Mouse (Mus musculus): ENCODE measurements around the gene Ankmy1. TPM values are rescaled to one million over a fixed set of nuclear protein-coding genes. Genes with fewer than 3 reads are reported as not detected.

The Ankmy1 gene
- total and polyA plus RNA-seq, 3 experiments: 0.07 to 0.13 TPM; not detected in 1

- no peak overlapping the region for H3K9ac ChIP-seq (ENCODE audit: insufficient read depth, low read depth)
- peaks cover 88% of the 10 kb centered on the region for H3K27me3 ChIP-seq (replicated peaks)
- dilution Hi-C loops (cut with MboI; ENCODE audit: extremely low pct_ligation_motif_present, extremely low pct_unique_long_range_greater_than_20kb, low sequenced_read_pairs) (no loop called here), in situ Hi-C loops (cut with MboI; ENCODE audit: low pct_ligation_motif_present, low pct_unique_long_range_greater_than_20kb, low sequenced_read_pairs) (loop anchor here (5.0 kb wide), 1 partner anchor 56 kb away; no protein-coding TSS in a partner anchor)
- H3K9me3 ChIP-seq (replicated peaks; ENCODE audit: low read length): no peaks in the 10 kb centered on the region
- TF ChIP-seq CTCF (conservative IDR thresholded peaks at IDR 0.05 in 1 of 2, IDR thresholded peaks at IDR 0.05 in 1 of 2; ENCODE audit: low read depth in 2 of 2, low read length in 2 of 2) (0 out of 4 replicates have a peak, but pooled peaks of 1 of the 2 experiments have one; percentile 9), IRF4 (IDR thresholded peaks at IDR 0.05; ENCODE audit: low read depth, low read length) (no peak)
- no peaks in the 10 kb centered on the region for H3K79me2 ChIP-seq (replicated peaks; ENCODE audit: control insufficient read depth, extremely low read depth, insufficient read depth, poor library complexity, severe bottlenecking)
- H3K27ac ChIP-seq (ENCODE audit: insufficient read depth, low read depth): no peak overlapping the region
- H3K36me3 ChIP-seq (replicated peaks in 1 of 2; ENCODE audit: control insufficient read depth in 1 of 2, insufficient read depth in 1 of 2, low read length in 1 of 2): no peaks in the 10 kb centered on the region
- H3K4me2 ChIP-seq (ENCODE audit: insufficient read depth, low read depth, poor library complexity, severe bottlenecking): no peak overlapping the region
- DNase-seq (ENCODE audit: extremely low read depth): no peak
- no peaks in the 10 kb centered on the region for H3K4me1 ChIP-seq (ENCODE audit: control insufficient read depth in 1 of 2, insufficient read depth in 2 of 2)
- no peak overlapping the region for H3K4me3 ChIP-seq (replicated peaks in 1 of 3; ENCODE audit: low read depth in 2 of 3, low read length in 2 of 3, poor library complexity in 1 of 3)
Measured at GRCm38 (mm10) chr1:92841427-92841826, 61.3 kb downstream of the Ankmy1 start.

DNA sequence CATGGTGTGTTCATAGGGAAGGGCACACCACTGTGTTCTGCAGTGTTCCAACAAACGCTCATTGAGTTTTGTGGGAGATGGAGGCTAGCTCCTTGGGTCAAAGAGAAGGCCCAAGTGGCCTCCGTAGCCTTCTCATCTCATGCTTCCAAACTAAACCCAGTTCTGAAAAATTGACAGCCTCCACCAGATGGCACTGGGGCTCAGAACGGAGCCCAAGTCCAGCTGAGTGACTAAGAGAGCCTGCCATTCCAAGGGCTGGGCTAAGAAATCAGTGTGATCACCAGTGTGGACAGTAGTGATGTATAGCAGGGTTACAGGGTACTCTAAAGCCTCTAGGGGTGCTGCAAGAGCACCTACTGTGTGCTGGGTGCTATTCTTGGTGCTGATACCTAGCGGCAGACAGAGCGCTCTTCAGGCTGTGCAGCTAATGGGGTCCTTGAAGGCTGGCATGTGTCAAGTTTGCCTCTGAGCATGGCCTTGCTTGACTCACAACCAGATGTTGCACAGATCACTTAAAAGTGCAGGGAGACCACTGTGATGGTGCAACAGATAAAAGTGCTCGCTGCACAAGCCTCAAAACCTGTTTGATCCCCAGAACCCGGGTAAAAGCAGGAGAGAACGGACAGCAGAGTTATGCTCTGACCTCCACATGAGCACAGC lies 62.3 kb downstream of the Ankmy1 start:
- Histone ChIP-seq H3K27me3 (replicated peaks) (peaks cover 91% of the 10 kb centered on the region), H3K27ac (ENCODE audit: insufficient read depth, low read depth) (no peak overlapping the region), H3K79me2 (replicated peaks; ENCODE audit: control insufficient read depth, extremely low read depth, insufficient read depth, poor library complexity, severe bottlenecking) (no peaks in the 10 kb centered on the region), H3K4me1 (ENCODE audit: control insufficient read depth in 1 of 2, insufficient read depth in 2 of 2) (no peaks in the 10 kb centered on the region), H3K9ac (ENCODE audit: insufficient read depth, low read depth) (no peak overlapping the region), H3K4me2 (ENCODE audit: insufficient read depth, low read depth, poor library complexity, severe bottlenecking) (no peak overlapping the region), H3K36me3 (replicated peaks in 1 of 2; ENCODE audit: control insufficient read depth in 1 of 2, insufficient read depth in 1 of 2, low read length in 1 of 2) (no peaks in the 10 kb centered on the region), H3K4me3 (replicated peaks in 1 of 3; ENCODE audit: low read depth in 2 of 3, low read length in 2 of 3, poor library complexity in 1 of 3) (no peak overlapping the region), H3K9me3 (replicated peaks; ENCODE audit: low read length) (no peaks in the 10 kb centered on the region)
- no peak for TF ChIP-seq MAZ (IDR thresholded peaks at IDR 0.05; ENCODE audit: low read depth, low read length)
- peak; percentile 28 for TF ChIP-seq RAD21 (IDR thresholded peaks at IDR 0.05; ENCODE audit: low read depth, low read length)
- no peak for TF ChIP-seq RCOR1 (conservative IDR thresholded peaks at IDR 0.05; ENCODE audit: low read depth, low read length)
- TF ChIP-seq MYC (IDR thresholded peaks at IDR 0.05; ENCODE audit: low read depth, low read length): no peak
- TF ChIP-seq EP300 (IDR thresholded peaks at IDR 0.05; ENCODE audit: low read length): no peak
- no peak for TF ChIP-seq USF2 (conservative IDR thresholded peaks at IDR 0.05; ENCODE audit: low read depth, low read length)
- no peak for TF ChIP-seq KAT2A (IDR thresholded peaks at IDR 0.05; ENCODE audit: insufficient replicate concordance, low read length)
- peak in 1 of 2 experiments; percentile 54; a peak in 2 of 4 replicates for TF ChIP-seq CTCF (conservative IDR thresholded peaks at IDR 0.05 in 1 of 2, IDR thresholded peaks at IDR 0.05 in 1 of 2; ENCODE audit: low read depth in 2 of 2, low read length in 2 of 2)
- peak; percentile 42 for TF ChIP-seq SMC3 (IDR thresholded peaks at IDR 0.05; ENCODE audit: low read depth, low read length)
- TF ChIP-seq JUND (conservative IDR thresholded peaks at IDR 0.05; ENCODE audit: low read depth, low read length): no peak
- dilution Hi-C loops (cut with MboI; ENCODE audit: extremely low pct_ligation_motif_present, extremely low pct_unique_long_range_greater_than_20kb, low sequenced_read_pairs): no loop called here
- in situ Hi-C loops (cut with MboI; ENCODE audit: low pct_ligation_motif_present, low pct_unique_long_range_greater_than_20kb, low sequenced_read_pairs): loop anchor here (5.0 kb wide), 1 partner anchor 57 kb away; no protein-coding TSS in a partner anchor
- peak; percentile 5 for DNase-seq (ENCODE audit: extremely low read depth)

DNA sequence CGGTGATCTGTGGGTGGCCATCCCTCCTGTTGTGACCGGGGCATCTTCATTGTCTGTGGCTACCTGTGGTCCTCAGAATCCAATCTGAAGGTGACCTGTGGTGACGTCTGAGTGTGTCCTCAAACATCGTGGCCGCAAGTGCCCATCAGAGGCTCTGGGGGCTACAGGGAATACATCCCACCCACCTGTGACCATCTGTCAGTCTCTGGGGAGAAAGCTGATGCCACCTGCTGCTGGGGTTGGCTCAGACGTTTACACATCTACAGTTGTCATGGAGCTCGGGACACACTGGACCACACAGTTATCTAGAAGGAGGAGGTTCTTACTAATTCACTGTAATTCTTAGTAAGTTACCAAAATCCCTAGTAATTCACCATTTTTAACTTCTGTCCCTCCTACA lies 63.5 kb downstream of the Ankmy1 start:
- no peak for TF ChIP-seq USF2 (conservative IDR thresholded peaks at IDR 0.05; ENCODE audit: low read depth, low read length)
- TF ChIP-seq SMC3 (IDR thresholded peaks at IDR 0.05; ENCODE audit: low read depth, low read length): no peak
- TF ChIP-seq MEF2A (IDR thresholded peaks at IDR 0.05; ENCODE audit: borderline replicate concordance, low read depth, low read length): no peak
- no peak for TF ChIP-seq CTCF (conservative IDR thresholded peaks at IDR 0.05 in 1 of 2, IDR thresholded peaks at IDR 0.05 in 1 of 2; ENCODE audit: low read depth in 2 of 2, low read length in 2 of 2)
- no peak for TF ChIP-seq ZMIZ1 (IDR thresholded peaks at IDR 0.05; ENCODE audit: low read depth, low read length)
- no peak for TF ChIP-seq EP300 (IDR thresholded peaks at IDR 0.05; ENCODE audit: low read length)
- no peak overlapping the region for H3K4me3 ChIP-seq (replicated peaks in 1 of 3; ENCODE audit: low read depth in 2 of 3, low read length in 2 of 3, poor library complexity in 1 of 3)
- H3K36me3 ChIP-seq (replicated peaks in 1 of 2; ENCODE audit: control insufficient read depth in 1 of 2, insufficient read depth in 1 of 2, low read length in 1 of 2): no peaks in the 10 kb centered on the region
- no peaks in the 10 kb centered on the region for H3K79me2 ChIP-seq (replicated peaks; ENCODE audit: control insufficient read depth, extremely low read depth, insufficient read depth, poor library complexity, severe bottlenecking)
- no peak overlapping the region for H3K4me2 ChIP-seq (ENCODE audit: insufficient read depth, low read depth, poor library complexity, severe bottlenecking)
- H3K9me3 ChIP-seq (replicated peaks; ENCODE audit: low read length): no peaks in the 10 kb centered on the region
- H3K27me3 ChIP-seq (replicated peaks): peaks cover 92% of the 10 kb centered on the region
- dilution Hi-C loops (cut with MboI; ENCODE audit: extremely low pct_ligation_motif_present, extremely low pct_unique_long_range_greater_than_20kb, low sequenced_read_pairs) (no loop called here), in situ Hi-C loops (cut with MboI; ENCODE audit: low pct_ligation_motif_present, low pct_unique_long_range_greater_than_20kb, low sequenced_read_pairs) (loop anchor here (5.0 to 10.0 kb wide), 2 partner anchors 142 to 184 kb away; no protein-coding TSS in a partner anchor)
- no peak overlapping the region for H3K9ac ChIP-seq (ENCODE audit: insufficient read depth, low read depth)
- DNase-seq (ENCODE audit: extremely low read depth): no peak
- no peaks in the 10 kb centered on the region for H3K4me1 ChIP-seq (ENCODE audit: control insufficient read depth in 1 of 2, insufficient read depth in 2 of 2)
- H3K27ac ChIP-seq (ENCODE audit: insufficient read depth, low read depth): no peak overlapping the region
